Mouse (Mus musculus) lung, embryonic 16.5 days (tissue): ENCODE results near the gene Fry. TPM values are rescaled to one million over a fixed set of nuclear protein-coding genes. Genes with fewer than 3 reads are reported as not detected.

Experiments used
- ATAC-seq: fragments of 200-750 bp; cut with Nextera tagmentation; 2 replicates; pipeline ENCODE4 v1.8.0; 2017; ENCODE audit warnings: low read depth, mild to moderate bottlenecking, moderate library complexity
- H3K27ac ChIP-seq: fragments of 300-500 bp; sonication (generic); 2 replicates; pipeline ENCODE4 v1.5.1; 2014; ENCODE audit warnings: mild to moderate bottlenecking, control low read depth, low read length
- H3K27me3 ChIP-seq: fragments of 300-500 bp; sonication (generic); 2 replicates; pipeline ENCODE4 v1.6.1; 2014; ENCODE audit warnings: low read depth, low read length, mixed read lengths; ENCODE audit not compliant: control insufficient read depth, insufficient read depth
- H3K36me3 ChIP-seq: fragments of 300-500 bp; sonication (generic); 2 replicates; pipeline ENCODE4 v1.6.1; 2014; ENCODE audit warnings: low read length; ENCODE audit not compliant: control insufficient read depth, insufficient read depth
- H3K4me1 ChIP-seq: fragments of 300-500 bp; sonication (generic); replicated peaks from 2 replicates; pipeline ENCODE4 v1.6.1; 2014; ENCODE audit warnings: low read length, mixed read lengths; ENCODE audit not compliant: control insufficient read depth, insufficient read depth
- H3K4me2 ChIP-seq: fragments of 300-500 bp; sonication (generic); 2 replicates; pipeline ENCODE4 v1.6.1; 2014; ENCODE audit warnings: low read depth, low read length, control low read depth
- H3K4me3 ChIP-seq: fragments of 300-500 bp; sonication (generic); 2 replicates; pipeline ENCODE4 v1.5.1; 2014; ENCODE audit warnings: mild to moderate bottlenecking, low read length, control low read depth
- H3K9ac ChIP-seq: fragments of 300-500 bp; sonication (generic); 2 replicates; pipeline ENCODE4 v1.6.1; 2014; ENCODE audit warnings: low read length, control low read depth
- H3K9me3 ChIP-seq: fragments of 300-500 bp; sonication (generic); 2 replicates; pipeline ENCODE4 v1.6.1; 2016; ENCODE audit warnings: low read length; ENCODE audit not compliant: control insufficient read depth
- WGBS: fragments of 180-500 bp; shearing (Covaris S2); extraction: QIAGEN DNeasy Blood & Tissue Kit; methylation state at CpG from one replicate; pipeline ENCODE4 v1.1.7; 2014; 5-methylcytosine and 5-hydroxymethylcytosine counted together
- polyA plus RNA-seq: library from polyadenylated mRNA; unstranded; fragments of >200 nt; fragmentation: Nextera tagmentation; extraction: Ambion mirVana; gene quantifications from 2 replicates; pipeline ENCODE4 v1.2.1, GENCODE M21; 2015

Gene Fry
- polyA plus RNA-seq, 1 experiment from 2014 or later = 8.9 TPM

DNA sequence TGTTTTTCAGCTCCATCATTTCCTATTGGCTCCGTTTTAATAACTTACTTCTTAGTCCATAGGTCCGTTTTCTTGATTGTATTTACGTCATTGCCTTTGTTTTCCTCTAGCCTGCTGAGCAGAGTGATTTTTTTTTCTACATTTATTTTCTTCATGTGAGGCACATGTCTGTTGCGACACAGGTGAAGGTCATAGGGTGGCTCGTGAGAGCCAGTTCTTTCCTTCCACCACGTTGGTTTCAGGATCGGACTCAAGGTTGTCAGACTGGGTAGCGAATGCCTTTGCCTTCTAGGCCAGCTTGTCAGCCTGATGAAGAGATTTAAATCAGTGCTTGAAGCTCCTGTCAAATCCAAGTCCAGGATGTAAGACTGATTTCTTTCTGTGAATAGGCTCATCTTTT is 101.0 kb downstream of the Fry start:
- 80% methylated on average over 8 of the region's 8 CpGs for WGBS
- no peak for ATAC-seq
- no peak overlapping the region for H3K4me3 ChIP-seq
- peaks cover 3% of the 10 kb centered on the region; the same call in 1 of the 2 replicates for H3K9me3 ChIP-seq
- H3K27me3 ChIP-seq = no peaks in the 10 kb centered on the region
- no peak overlapping the region for H3K9ac ChIP-seq
- H3K36me3 ChIP-seq = no peaks in the 10 kb centered on the region
- no peaks in the 10 kb centered on the region for H3K4me1 ChIP-seq
- H3K4me2 ChIP-seq = no peak overlapping the region
- H3K27ac ChIP-seq = no peak overlapping the region

GRCm38 (mm10) chr5:150220333-150220732 is 101.9 kb downstream of the Fry start:
- H3K27ac ChIP-seq = no peak overlapping the region
- no peaks in the 10 kb centered on the region for H3K27me3 ChIP-seq
- 32% methylated on average over 7 of the region's 7 CpGs for WGBS
- no peak overlapping the region for H3K9ac ChIP-seq
- no peak overlapping the region for H3K4me2 ChIP-seq
- ATAC-seq = no peak
- H3K4me3 ChIP-seq = no peak overlapping the region
- no peaks in the 10 kb centered on the region for H3K4me1 ChIP-seq
- peaks cover 3% of the 10 kb centered on the region; the same call in 1 of the 2 replicates for H3K9me3 ChIP-seq
- H3K36me3 ChIP-seq = no peaks in the 10 kb centered on the region

- ATAC-seq = no peak
- H3K9me3 ChIP-seq = peaks cover 3% of the 10 kb centered on the region; the same call in 1 of the 2 replicates
- H3K27ac ChIP-seq = no peak overlapping the region
- no peaks in the 10 kb centered on the region for H3K36me3 ChIP-seq
- 67% methylated on average over 6 of the region's 6 CpGs for WGBS
- no peaks in the 10 kb centered on the region for H3K4me1 ChIP-seq
- H3K4me2 ChIP-seq = no peak overlapping the region
- no peaks in the 10 kb centered on the region for H3K27me3 ChIP-seq
- no peak overlapping the region for H3K9ac ChIP-seq
- H3K4me3 ChIP-seq = no peak overlapping the region
Measured at GRCm38 (mm10) chr5:150221806-150222205, 103.4 kb downstream of the Fry start.

- WGBS = 86% methylated on average over 10 of the region's 10 CpGs
Measured at GRCm38 (mm10) chr5:150223546-150224239, 105.2 kb downstream of the Fry start.

DNA sequence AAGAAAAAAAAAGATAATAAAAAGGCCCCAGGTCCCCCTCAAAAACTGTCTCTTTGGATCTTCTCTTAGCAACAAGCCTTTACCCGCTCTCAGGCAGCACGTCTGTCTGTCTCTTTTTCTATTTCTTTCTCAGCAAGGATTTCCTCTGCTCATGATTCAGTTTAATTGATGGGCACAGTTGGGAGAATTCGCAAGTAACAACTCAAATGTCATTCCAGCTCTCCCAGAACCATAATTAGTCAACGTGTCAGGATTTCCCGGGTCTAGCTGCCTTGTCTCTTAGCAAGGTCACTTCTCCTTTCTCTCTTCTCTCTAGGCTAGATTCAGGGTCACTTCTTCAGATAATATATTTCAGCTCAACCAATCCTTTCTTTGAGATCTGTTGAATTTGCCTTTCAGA is 110.6 kb downstream of the Fry start:
- WGBS = 60% methylated on average over 5 of the region's 5 CpGs
- Histone ChIP-seq H3K36me3 (no peaks in the 10 kb centered on the region), H3K4me2 (no peak overlapping the region), H3K9ac (no peak overlapping the region), H3K9me3 (peaks cover 3% of the 10 kb centered on the region), H3K4me1 (no peaks in the 10 kb centered on the region), H3K27ac (no peak overlapping the region), H3K27me3 (no peaks in the 10 kb centered on the region), H3K4me3 (no peak overlapping the region)
- ATAC-seq = no peak

More at GRCm38 (mm10) chr5:150223546-150224239, 105.2 kb downstream of the Fry start:
- Histone ChIP-seq H3K4me1 (no peaks in the 10 kb centered on the region), H3K4me3 (no peak overlapping the region), H3K9ac (no peak overlapping the region), H3K27ac (no peak overlapping the region), H3K9me3 (no peaks in the 10 kb centered on the region), H3K4me2 (no peak overlapping the region), H3K36me3 (no peaks in the 10 kb centered on the region), H3K27me3 (no peaks in the 10 kb centered on the region)
- ATAC-seq = no peak

DNA sequence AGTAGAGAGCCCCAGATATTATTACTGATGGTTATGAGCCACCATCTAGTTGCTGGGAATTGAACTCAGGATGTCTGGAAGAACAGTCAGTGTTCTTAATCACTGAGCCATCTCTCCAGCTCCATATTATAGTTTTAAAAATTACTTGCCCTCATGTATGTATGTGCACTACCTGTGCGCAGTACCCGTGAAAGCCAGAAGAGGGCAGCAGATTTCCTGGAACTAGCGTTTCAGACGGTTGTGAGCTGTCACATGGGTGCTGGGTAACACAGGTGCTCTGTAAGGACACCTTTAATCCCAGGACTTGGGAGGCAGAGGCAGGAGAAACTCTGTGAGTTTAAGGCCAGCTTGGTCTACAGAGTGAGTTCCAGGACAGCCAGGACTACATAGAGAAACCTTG is 111.3 kb downstream of the Fry start:
- Histone ChIP-seq H3K4me3 (no peak overlapping the region), H3K4me1 (no peaks in the 10 kb centered on the region), H3K9ac (no peak overlapping the region), H3K36me3 (no peaks in the 10 kb centered on the region), H3K9me3 (peaks cover 3% of the 10 kb centered on the region), H3K4me2 (no peak overlapping the region), H3K27ac (no peak overlapping the region), H3K27me3 (no peaks in the 10 kb centered on the region)
- 84% methylated on average over 4 of the region's 4 CpGs for WGBS
- ATAC-seq = no peak

GRCm38 (mm10) chr5:150232159-150233150 is 114.0 kb downstream of the Fry start:
- H3K27ac ChIP-seq = no peak overlapping the region
- H3K27me3 ChIP-seq = no peaks in the 10 kb centered on the region
- no peaks in the 10 kb centered on the region for H3K36me3 ChIP-seq
- H3K4me2 ChIP-seq = peak overlapping the region; percentile 34; the same call in 1 of the 2 replicates
- no peak overlapping the region for H3K4me3 ChIP-seq
- 35% methylated on average over 16 of the region's 21 CpGs for WGBS
- ATAC-seq = no peak
- H3K4me1 ChIP-seq = no peaks in the 10 kb centered on the region
- no peak overlapping the region for H3K9ac ChIP-seq
- peaks cover 3% of the 10 kb centered on the region for H3K9me3 ChIP-seq

GRCm38 (mm10) chr5:150233154-150233886 is 114.9 kb downstream of the Fry start:
- no peaks in the 10 kb centered on the region for H3K36me3 ChIP-seq
- peak; percentile 54; the same call in 1 of the 2 replicates for ATAC-seq
- H3K27me3 ChIP-seq = no peaks in the 10 kb centered on the region
- peaks cover 3% of the 10 kb centered on the region for H3K9me3 ChIP-seq
- H3K9ac ChIP-seq = no peak overlapping the region
- H3K4me1 ChIP-seq = no peaks in the 10 kb centered on the region
- H3K27ac ChIP-seq = no peak overlapping the region
- no peak overlapping the region for H3K4me3 ChIP-seq
- WGBS = 51% methylated on average over 17 of the region's 17 CpGs
- H3K4me2 ChIP-seq = no peak overlapping the region

GRCm38 (mm10) chr5:150235931-150236330 is 117.5 kb downstream of the Fry start:
- H3K36me3 ChIP-seq = no peaks in the 10 kb centered on the region
- no peak overlapping the region for H3K9ac ChIP-seq

More at GRCm38 (mm10) chr5:150235931-150236330, 117.5 kb downstream of the Fry start:
- ATAC-seq = no peak
- no peaks in the 10 kb centered on the region for H3K27me3 ChIP-seq
- H3K27ac ChIP-seq = no peak overlapping the region
- 90% methylated on average over 5 of the region's 5 CpGs for WGBS
- no peaks in the 10 kb centered on the region for H3K4me1 ChIP-seq
- no peak overlapping the region for H3K4me3 ChIP-seq
- no peak overlapping the region for H3K4me2 ChIP-seq
- H3K9me3 ChIP-seq = no peaks in the 10 kb centered on the region
